Mouse (Mus musculus) right cerebral cortex, postnatal 25 days (tissue): Measurements from ENCODE around the gene Olfr44.
A peak's percentile ranks its signal among the peaks of the same experiment; 100 is the strongest.

ENCODE experiments used
- DNase-seq: peaks from one replicate; pipeline ENCODE4 v3.0.0; 2022

The Olfr44 gene

DNA sequence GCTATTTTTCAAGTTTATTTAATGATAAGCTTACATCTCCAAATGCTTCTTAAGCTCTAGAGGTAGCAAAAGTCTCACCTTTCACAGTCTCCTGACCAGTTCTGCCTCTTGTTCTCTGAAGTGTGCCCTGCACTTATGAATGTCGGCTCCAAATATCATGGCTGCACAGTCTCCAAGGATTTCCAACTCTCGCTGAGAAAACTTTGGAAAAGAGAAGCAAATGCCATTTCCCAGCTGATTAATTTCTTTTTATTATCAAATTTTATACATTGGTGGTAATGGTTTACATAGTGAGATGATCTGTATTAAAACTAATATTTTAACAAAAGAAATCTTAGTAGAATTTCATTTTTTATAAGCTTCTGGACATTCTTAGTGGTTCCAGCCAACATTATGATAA, at the start of gene Olfr44:
TSS of gene Olfr44 (minus strand) at position 101 of the 400 bp plus-strand sequence.
- no peak for DNase-seq

DNA sequence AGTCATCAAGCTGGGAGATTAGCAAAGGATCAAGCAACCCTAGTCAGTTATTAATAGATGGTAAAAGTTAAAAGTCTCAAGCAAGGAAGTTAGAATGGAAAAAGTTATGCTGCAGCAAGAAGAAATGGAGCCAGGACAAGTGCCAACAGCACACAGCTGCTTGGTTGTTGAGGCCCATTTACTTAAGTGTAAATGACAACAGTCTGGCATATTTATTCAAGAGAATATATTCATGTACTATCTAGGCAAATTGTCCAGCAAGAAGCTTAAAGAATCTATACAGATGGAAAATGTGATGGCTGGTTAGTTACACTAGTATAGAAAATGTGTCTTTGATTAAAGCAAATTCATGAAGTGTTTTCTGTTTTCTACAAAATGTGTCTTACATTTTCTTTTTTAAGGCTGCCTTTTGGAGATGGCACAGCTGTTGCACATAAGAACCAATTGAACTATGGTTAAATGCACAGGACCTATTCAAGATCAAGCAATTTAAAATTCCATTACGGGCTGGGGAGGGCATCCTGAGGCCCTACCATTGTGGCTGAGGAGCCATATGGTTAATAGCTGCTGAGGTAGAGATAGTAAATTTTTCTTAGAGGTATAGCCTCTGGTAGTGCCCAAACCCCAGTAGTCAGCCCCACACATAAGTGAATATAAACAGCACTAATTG, 30.0 kb upstream of the Olfr44 start:
- DNase-seq, result no peak

DNA sequence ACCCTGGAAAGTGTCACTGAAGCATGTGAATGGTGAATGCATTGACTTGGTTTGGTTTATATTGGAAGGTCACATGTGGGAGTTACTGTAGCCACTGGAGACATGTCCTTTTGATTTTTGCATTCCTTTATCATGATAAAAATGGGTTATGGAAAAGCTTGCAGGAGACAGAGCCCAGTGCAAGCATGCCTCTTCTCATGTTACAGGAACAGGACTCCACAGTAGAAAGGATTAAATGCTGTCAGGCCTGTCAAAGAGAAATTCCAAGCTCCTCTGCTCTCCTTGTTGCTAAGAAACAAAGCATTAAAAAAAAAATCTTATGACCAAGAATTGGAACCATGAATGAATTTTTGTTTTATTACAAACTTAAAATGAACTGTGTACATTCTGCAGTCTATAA, 24.8 kb upstream of the Olfr44 start:
- no peak for DNase-seq

DNA sequence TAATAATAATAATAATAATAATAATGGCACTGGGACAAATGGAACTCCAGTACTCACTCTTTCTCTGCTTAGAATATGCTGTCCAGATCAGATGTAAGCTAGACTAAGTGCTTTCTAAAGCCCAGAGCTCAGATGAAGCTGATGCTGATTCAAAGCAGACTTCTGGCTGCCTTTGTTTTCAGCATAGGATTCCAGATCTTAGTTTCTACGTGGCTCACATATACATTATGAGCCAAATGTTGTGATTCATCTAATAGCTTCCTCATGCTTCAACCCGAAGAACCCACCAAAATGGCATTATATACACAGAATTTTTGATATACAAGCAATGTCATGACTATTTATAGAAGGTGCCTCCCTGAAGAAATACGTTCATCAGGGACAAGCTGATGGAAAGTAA, 21.7 kb upstream of the Olfr44 start, which contains the start of gene Olfr957:
TSS of gene Olfr957 (minus strand) at position 279 of the 400 bp plus-strand sequence.
- DNase-seq, result no peak

DNA sequence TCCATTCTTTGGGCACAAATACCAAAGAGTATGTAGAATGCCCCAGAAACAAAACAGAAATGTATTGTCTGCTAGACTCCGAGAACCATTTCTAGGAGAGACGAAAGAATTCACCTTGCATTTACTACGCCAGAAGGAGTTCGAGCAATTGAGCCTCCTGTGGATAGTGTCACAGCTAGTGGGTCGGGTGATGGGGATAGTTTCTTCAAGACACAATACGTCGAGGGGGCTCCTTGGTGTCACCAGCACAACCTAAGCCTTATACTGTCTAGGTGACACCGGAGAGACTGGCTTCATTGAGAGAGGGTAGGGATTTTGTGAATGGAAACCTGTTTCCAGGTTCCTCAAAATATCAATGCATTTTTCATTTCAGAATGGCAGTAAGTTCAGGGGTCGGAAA, 15.6 kb upstream of the Olfr44 start:
- DNase-seq, result no peak

DNA sequence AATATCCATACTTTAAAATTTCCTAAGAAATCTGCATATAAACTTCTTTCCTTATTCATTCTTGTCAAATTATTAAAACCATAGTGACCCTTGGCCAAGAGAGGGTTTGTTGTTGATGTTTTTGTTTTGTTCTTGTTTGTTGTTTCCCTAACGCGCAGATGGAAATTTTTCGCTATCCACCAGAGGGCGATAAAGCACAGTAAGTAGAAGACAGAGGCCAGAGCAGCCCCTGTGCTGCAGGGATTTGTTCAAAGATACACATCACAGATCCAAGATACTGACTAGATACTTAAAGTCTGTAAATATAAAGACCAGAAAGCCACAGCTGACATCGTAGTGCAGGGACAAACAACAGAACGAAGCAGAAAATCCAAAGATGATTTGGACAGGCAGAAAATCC, 15.2 kb upstream of the Olfr44 start:
- peak; percentile 21 for DNase-seq

DNA sequence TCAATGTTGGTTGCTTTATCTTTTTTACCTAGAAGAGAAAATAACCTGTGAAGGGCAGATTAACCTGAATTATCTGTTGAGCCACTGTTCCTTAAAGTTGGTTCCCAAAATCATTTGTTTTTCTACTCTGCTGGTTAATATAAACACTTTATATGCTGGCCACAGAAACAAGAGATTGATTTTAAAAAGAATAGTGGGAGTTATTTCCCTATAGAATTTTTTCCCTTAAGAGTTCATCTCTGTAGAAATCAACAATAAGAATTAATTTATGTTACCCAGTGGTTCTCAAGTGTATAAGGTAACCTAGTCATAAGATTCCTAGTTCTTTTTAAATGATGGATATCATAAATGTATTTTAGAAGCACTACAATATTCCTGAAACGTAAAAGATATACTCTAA, 22.0 kb downstream of the Olfr44 start, which contains the start of gene Olfr955:
TSS of gene Olfr955 (minus strand) at position 101 of the 400 bp plus-strand sequence.
- no peak for DNase-seq

DNA sequence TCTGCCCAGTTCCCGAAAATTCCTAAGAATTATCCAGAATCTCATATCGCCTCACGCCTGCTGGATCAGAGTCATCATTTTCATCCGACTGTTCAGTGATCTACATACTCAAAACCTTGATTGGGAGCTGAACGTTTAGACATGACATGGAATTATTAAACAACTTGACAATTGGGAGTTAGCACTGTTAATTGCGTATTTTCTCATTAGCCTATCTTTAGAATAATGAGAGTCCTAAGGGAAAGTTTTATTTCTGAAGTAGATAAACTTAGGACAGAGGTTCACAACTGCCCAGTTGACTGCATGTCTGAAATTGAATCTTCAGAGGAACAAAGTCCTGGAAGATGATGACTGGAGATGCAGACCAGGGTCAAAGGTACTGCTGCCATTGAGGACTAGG, 37.4 kb downstream of the Olfr44 start, which contains the start of gene Olfr954:
TSS of gene Olfr954 (plus strand) at position 301 of the 400 bp plus-strand sequence.
- DNase-seq, result no peak
